Mouse (Mus musculus) lung, adult 2 months (tissue): ENCODE results near the gene Gm8994.

ENCODE experiments used
- CTCF ChIP-seq: fragments of 200-500 bp; IDR thresholded peaks from 2 replicates; pipeline ENCODE4 v1.5.1; 2011; ENCODE audit warnings: mild to moderate bottlenecking, low read length, control low read depth; ENCODE audit not compliant: insufficient read depth
- POLR2A ChIP-seq: fragments of 200-500 bp; IDR thresholded peaks from 2 replicates; pipeline ENCODE4 v1.6.1; 2011; ENCODE audit warnings: low read depth, mild to moderate bottlenecking, control low read depth, low read length, borderline replicate concordance; ENCODE audit errors: extremely low read depth

- peak; percentile 12; the same call in 1 of the 2 replicates for TF ChIP-seq CTCF
- no peak for TF ChIP-seq POLR2A
Measured at GRCm38 (mm10) chr6:136293700-136294099, 33.6 kb upstream of the Gm8994 start.
